Mouse (Mus musculus) liver, postnatal 0 days (tissue): ENCODE measurements at regions not wholly inside any gene's neighbourhood (a gene's known extent, or its start where the extent isn't known, plus 50 kb on each side); places are given as distances from the start of the nearest gene placed in this dataset.

Source experiments
- ATAC-seq: fragments of 200-750 bp; cut with Nextera tagmentation; 2 replicates; pipeline ENCODE4 v1.8.0; 2017; ENCODE audit warnings: mild to moderate bottlenecking, moderate library complexity
- DNase-seq: peaks from one replicate; pipeline ENCODE4 v3.0.0-alpha.2; 2016
- H3K27ac ChIP-seq: fragments of 300-500 bp; sonication (generic); 2 replicates; pipeline ENCODE4 v1.5.1; 2014; ENCODE audit warnings: antibody characterized with exemption, moderate library complexity, mild to moderate bottlenecking, low read depth
- H3K27me3 ChIP-seq: fragments of 300-500 bp; sonication (generic); 2 replicates; pipeline ENCODE4 v1.6.1; 2014; ENCODE audit warnings: low read length, control low read depth, mixed read lengths; ENCODE audit not compliant: insufficient read depth
- H3K36me3 ChIP-seq: fragments of 300-500 bp; sonication (generic); replicated peaks from 2 replicates; pipeline ENCODE4 v1.6.1; 2014; ENCODE audit warnings: mild to moderate bottlenecking, control low read depth, low read length, moderate library complexity, mixed read lengths; ENCODE audit not compliant: insufficient read depth
- H3K4me1 ChIP-seq: fragments of 300-500 bp; sonication (generic); 2 replicates; pipeline ENCODE4 v1.6.1; 2014; ENCODE audit warnings: antibody characterized with exemption, mild to moderate bottlenecking, control low read depth; ENCODE audit not compliant: insufficient read depth
- H3K4me2 ChIP-seq: fragments of 300-500 bp; sonication (generic); 2 replicates; pipeline ENCODE4 v1.6.1; 2014; ENCODE audit warnings: low read depth, mild to moderate bottlenecking, low read length, moderate library complexity, mixed read lengths
- H3K4me3 ChIP-seq: fragments of 300-500 bp; sonication (generic); 2 replicates; pipeline ENCODE4 v1.5.1; 2014; ENCODE audit warnings: low read depth, low read length
- H3K9ac ChIP-seq: fragments of 300-500 bp; sonication (generic); replicated peaks from 2 replicates; pipeline ENCODE4 v1.6.1; 2014; ENCODE audit warnings: mild to moderate bottlenecking, moderate library complexity
- H3K9me3 ChIP-seq: fragments of 300-500 bp; sonication (generic); 2 replicates; pipeline ENCODE4 v1.6.1; 2016; ENCODE audit warnings: mild to moderate bottlenecking, control low read depth, low read length, mixed read lengths
- CTCF ChIP-seq: sonication (generic); IDR thresholded peaks from 2 replicates; pipeline ENCODE4 v1.5.1; 2016; ENCODE audit warnings: antibody characterized with exemption, low read depth
- EP300 ChIP-seq: IDR thresholded peaks from 2 replicates; pipeline ENCODE4 v1.6.1; 2016; ENCODE audit warnings: antibody characterized with exemption, low read depth, mild to moderate bottlenecking
- WGBS: fragments of 180-500 bp; shearing (Covaris S2); extraction: QIAGEN DNeasy Blood & Tissue Kit; methylation state at CpG from one replicate; pipeline ENCODE4 v1.1.7; 2014; ENCODE audit not compliant: insufficient replicate concordance; 5-methylcytosine and 5-hydroxymethylcytosine counted together

GRCm38 (mm10) chr1:13437747-13438394 is 2024.0 kb downstream of the A830018L16Rik start:
- no peak for TF ChIP-seq EP300
- no peak for TF ChIP-seq CTCF
- ATAC-seq (peak; percentile 57; the same call in 1 of the 2 replicates), DNase-seq (no peak)
- no peak overlapping the region for H3K4me2 ChIP-seq
- no peaks in the 10 kb centered on the region for H3K36me3 ChIP-seq
- 0 out of 2 replicates have a peak, but pooled peaks cover 2% of the 10 kb centered on the region for H3K4me1 ChIP-seq
- H3K27ac ChIP-seq: no peak overlapping the region
- H3K4me3 ChIP-seq: no peak overlapping the region
- no peak overlapping the region for H3K9ac ChIP-seq
- no peaks in the 10 kb centered on the region for H3K9me3 ChIP-seq
- no peaks in the 10 kb centered on the region for H3K27me3 ChIP-seq
- 63% methylated on average over 6 of the region's 6 CpGs for WGBS

GRCm38 (mm10) chr1:13442366-13442765 is 2028.5 kb downstream of the A830018L16Rik start:
- no peak overlapping the region for H3K9ac ChIP-seq
- no peaks in the 10 kb centered on the region for H3K9me3 ChIP-seq
- no peak for DNase-seq
- H3K4me3 ChIP-seq: no peak overlapping the region
- H3K36me3 ChIP-seq: no peaks in the 10 kb centered on the region
- WGBS: 69% methylated on average over 6 of the region's 6 CpGs
- H3K27me3 ChIP-seq: no peaks in the 10 kb centered on the region
- H3K4me2 ChIP-seq: no peak overlapping the region
- TF ChIP-seq CTCF (no peak), EP300 (no peak)
- no peak overlapping the region for H3K27ac ChIP-seq
- ATAC-seq: no peak
- 0 out of 2 replicates have a peak, but pooled peaks cover 2% of the 10 kb centered on the region for H3K4me1 ChIP-seq

GRCm38 (mm10) chr1:13454534-13454933 is 2040.6 kb downstream of the A830018L16Rik start:
- DNase-seq (no peak), ATAC-seq (peak; percentile 64)
- Histone ChIP-seq H3K36me3 (no peaks in the 10 kb centered on the region), H3K4me1 (no peaks in the 10 kb centered on the region), H3K4me3 (no peak overlapping the region), H3K27ac (no peak overlapping the region), H3K9ac (no peak overlapping the region), H3K4me2 (no peak overlapping the region), H3K27me3 (no peaks in the 10 kb centered on the region), H3K9me3 (no peaks in the 10 kb centered on the region)
- WGBS: 28% methylated on average over 2 of the region's 2 CpGs
- TF ChIP-seq EP300 (peak; percentile 76), CTCF (no peak)

GRCm38 (mm10) chr1:13455572-13455971 is 2041.7 kb downstream of the A830018L16Rik start:
- ATAC-seq: no peak
- Histone ChIP-seq H3K36me3 (no peaks in the 10 kb centered on the region), H3K4me2 (no peak overlapping the region), H3K9ac (no peak overlapping the region), H3K4me1 (no peaks in the 10 kb centered on the region), H3K27ac (no peak overlapping the region), H3K4me3 (no peak overlapping the region), H3K27me3 (no peaks in the 10 kb centered on the region), H3K9me3 (no peaks in the 10 kb centered on the region)
- no peak for TF ChIP-seq EP300
- TF ChIP-seq CTCF: no peak
- DNase-seq: no peak
- 74% methylated on average over 3 of the region's 3 CpGs for WGBS

- no peaks in the 10 kb centered on the region for H3K27me3 ChIP-seq
- H3K27ac ChIP-seq: no peak overlapping the region
- H3K4me1 ChIP-seq: 0 out of 2 replicates have a peak, but pooled peaks cover 6% of the 10 kb centered on the region
- WGBS: 88% methylated on average over 1 of the region's 1 CpGs
- H3K9me3 ChIP-seq: 0 out of 2 replicates have a peak, but pooled peaks cover 4% of the 10 kb centered on the region
- ATAC-seq: no peak
- no peak for TF ChIP-seq EP300
- no peak for TF ChIP-seq CTCF
- no peak overlapping the region for H3K9ac ChIP-seq
- no peaks in the 10 kb centered on the region for H3K36me3 ChIP-seq
- H3K4me2 ChIP-seq: no peak overlapping the region
- DNase-seq: no peak
- H3K4me3 ChIP-seq: no peak overlapping the region
These were observed 2050.4 kb downstream of the A830018L16Rik start for GRCm38 (mm10) chr1:13464311-13464710.

GRCm38 (mm10) chr1:13467174-13467573 is 2053.3 kb downstream of the A830018L16Rik start:
- WGBS: 57% methylated on average over 6 of the region's 6 CpGs
- Histone ChIP-seq H3K9ac (no peak overlapping the region), H3K27me3 (no peaks in the 10 kb centered on the region), H3K36me3 (no peaks in the 10 kb centered on the region), H3K27ac (peak overlapping the region; percentile 91), H3K4me3 (no peak overlapping the region), H3K4me1 (0 out of 2 replicates have a peak, but pooled peaks cover 6% of the 10 kb centered on the region), H3K9me3 (no peaks in the 10 kb centered on the region), H3K4me2 (peak overlapping the region; percentile 26; the same call in 1 of the 2 replicates)
- DNase-seq (peak; percentile 53), ATAC-seq (peak; percentile 98)
- TF ChIP-seq EP300: peak; percentile 78
- no peak for TF ChIP-seq CTCF
